Mouse (Mus musculus) layer of hippocampus, postnatal 10 days (tissue): Measurements from ENCODE around the gene Patz1. TPM values are rescaled to one million over a fixed set of nuclear protein-coding genes. Genes with fewer than 3 reads are reported as not detected.

ENCODE experiments used
- DNase-seq, 2 experiments: peaks; one replicate each; pipeline ENCODE4 v3.0.0; 2021; ENCODE audit warnings: low spot score in 2 of 2
- total RNA-seq, 2 experiments: library from RNA; stranded (reverse); gene quantifications; 2 replicates each; pipeline ENCODE4 v1.2.3; 2021

Gene Patz1
- total RNA-seq, 2 experiments from 2014 or later, result 54.0 to 57.7 TPM

- no peak for DNase-seq
These were observed 63.5 kb downstream of the Patz1 start for GRCm38 (mm10) chr11:3352131-3352530.

GRCm38 (mm10) chr11:3352990-3353585 is 64.4 kb downstream of the Patz1 start:
- no peak for DNase-seq

Other genes with a start within 250 kb of the Patz1 start
- gene Sfi1, start 95.4 kb upstream of the Patz1 start, total RNA-seq, result 10 to 100 TPM; 50.6 to 81.4 TPM
- 10 to 100 TPM; 64.2 to 66.4 TPM for gene Eif4enif1, start 86.5 kb upstream of the Patz1 start, total RNA-seq
- 10 to 100 TPM; 94.5 to 98.3 TPM for gene Drg1, start 22.5 kb upstream of the Patz1 start, total RNA-seq
- 10 to 100 TPM; 27.0 to 27.4 TPM for gene Pik3ip1, start 41.5 kb downstream of the Patz1 start, total RNA-seq
- gene Limk2, start 120.3 kb downstream of the Patz1 start, total RNA-seq, result 100 to 1,000 TPM; 108 to 126 TPM
- 10 to 100 TPM; 22.2 to 24.0 TPM for gene Rnf185, start 163.5 kb downstream of the Patz1 start, total RNA-seq
- 10 to 100 TPM; 11.3 to 17.0 TPM for gene Pla2g3, start 199.4 kb downstream of the Patz1 start, total RNA-seq
- gene Inpp5j, start 215.9 kb downstream of the Patz1 start, total RNA-seq, result 10 to 100 TPM; 47.0 to 52.9 TPM
- 100 to 1,000 TPM; 250 to 255 TPM for gene Selenom, start 225.8 kb downstream of the Patz1 start, total RNA-seq